Mouse (Mus musculus) hindbrain, embryonic 10.5 days (tissue): ENCODE data around the gene Atp2a1. TPM values are rescaled to one million over a fixed set of nuclear protein-coding genes. Genes with fewer than 3 reads are reported as not detected.
"Not testable (repeated sequence)": the region's sequence is repeated elsewhere in the genome, so short reads cannot be mapped to it uniquely, and the experiment has no call there.

Experiments
- DNase-seq: peaks from one replicate; pipeline ENCODE4 v3.0.0-alpha.2; 2017; ENCODE audit warnings: low spot score
- H3K27ac ChIP-seq: fragments of 300-500 bp; sonication (generic); 2 replicates; pipeline ENCODE4 v1.5.1; 2016; ENCODE audit warnings: mild to moderate bottlenecking, moderate library complexity
- H3K27me3 ChIP-seq: fragments of 300-500 bp; sonication (generic); 2 replicates; pipeline ENCODE4 v1.6.1; 2016; ENCODE audit warnings: mild to moderate bottlenecking; ENCODE audit not compliant: poor library complexity, insufficient read depth, severe bottlenecking
- H3K36me3 ChIP-seq: fragments of 300-500 bp; sonication (generic); 2 replicates; pipeline ENCODE4 v1.6.1; 2016; ENCODE audit warnings: mild to moderate bottlenecking, moderate library complexity
- H3K4me1 ChIP-seq: fragments of 300-500 bp; sonication (generic); replicated peaks from 2 replicates; pipeline ENCODE4 v1.6.1; 2016; ENCODE audit warnings: mild to moderate bottlenecking
- H3K4me3 ChIP-seq: fragments of 300-500 bp; sonication (generic); 2 replicates; pipeline ENCODE4 v1.5.1; 2016; ENCODE audit warnings: mild to moderate bottlenecking, moderate library complexity
- H3K9me3 ChIP-seq: fragments of 300-500 bp; sonication (generic); 2 replicates; pipeline ENCODE4 v1.6.1; 2016; ENCODE audit warnings: mild to moderate bottlenecking, moderate library complexity
- WGBS: fragments of 180-500 bp; shearing (Covaris S2); methylation state at CpG from one replicate; pipeline ENCODE4 v1.1.7; 2016; 5-methylcytosine and 5-hydroxymethylcytosine counted together
- polyA plus RNA-seq: library from polyadenylated mRNA; unstranded; fragments of >200 nt; fragmentation: Nextera tagmentation; extraction: Ambion mirVana; gene quantifications from 2 replicates; pipeline ENCODE4 v1.2.1, GENCODE M21; 2016

The Atp2a1 gene
- polyA plus RNA-seq, 1 experiment from 2014 or later, result 1.1 TPM

DNA sequence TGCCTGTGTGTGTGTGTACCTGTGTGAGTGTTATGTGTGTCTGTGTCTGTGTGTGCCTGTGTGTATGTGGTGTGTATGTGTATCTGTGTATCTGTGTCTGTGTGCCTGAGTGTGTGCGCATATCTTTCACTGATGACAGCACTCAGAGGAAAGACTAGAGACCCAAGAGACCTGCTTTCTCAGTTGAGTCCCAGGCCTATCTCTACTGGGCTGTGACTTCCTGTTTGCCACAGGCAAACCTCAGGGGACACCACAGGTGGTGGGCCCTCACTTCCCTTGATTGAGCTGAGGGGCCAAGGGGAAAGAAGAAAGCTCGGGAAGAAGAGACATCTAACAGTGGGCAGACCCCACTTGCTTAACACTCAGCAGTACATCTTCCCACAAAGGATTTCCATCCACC is 46.3 kb downstream of the Atp2a1 start:
- Histone ChIP-seq H3K4me3 (no peak overlapping the region), H3K36me3 (no peaks in the 10 kb centered on the region), H3K27me3 (peaks cover 7% of the 10 kb centered on the region; the same call in 1 of the 2 replicates), H3K9me3 (no peaks in the 10 kb centered on the region), H3K27ac (peak overlapping the region; percentile 6; the same call in 1 of the 2 replicates), H3K4me1 (peaks cover 17% of the 10 kb centered on the region)
- 51% methylated on average over 2 of the region's 2 CpGs for WGBS
- DNase-seq, result no peak

DNA sequence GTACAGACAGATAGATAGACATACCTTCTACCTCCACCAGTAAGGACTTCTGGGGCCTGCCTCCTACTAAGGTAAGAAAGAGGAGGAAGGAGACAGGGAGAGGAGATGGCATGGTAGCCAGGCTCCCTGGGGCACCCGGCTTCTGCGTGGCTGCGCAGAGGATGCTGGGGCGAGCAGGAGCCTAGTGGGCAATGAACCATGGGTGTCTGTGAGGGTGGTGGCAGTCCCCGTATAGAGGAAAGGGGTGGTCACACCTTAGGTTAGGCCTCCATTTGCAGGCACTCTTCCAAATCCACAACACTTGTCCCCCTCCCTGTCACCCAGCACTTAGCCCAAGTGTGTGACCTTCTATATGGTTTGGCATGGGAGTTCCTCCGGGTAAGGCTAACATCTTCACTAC is 48.2 kb downstream of the Atp2a1 start, which contains the start of gene Cd19:
Cd19 (minus strand) TSS at position 165 of the 400 bp plus-strand sequence.
- Histone ChIP-seq H3K27ac (no peak within 1 kb of the TSS), H3K4me1 (peaks cover 17% of the 10 kb centered on the region), H3K36me3 (no peaks in the 10 kb centered on the region), H3K4me3 (no peak within 1 kb of the TSS), H3K27me3 (peaks cover 7% of the 10 kb centered on the region; the same call in 1 of the 2 replicates), H3K9me3 (no peaks in the 10 kb centered on the region)
- DNase-seq, result no peak
- 89% methylated on average over 6 of the region's 6 CpGs for WGBS

DNA sequence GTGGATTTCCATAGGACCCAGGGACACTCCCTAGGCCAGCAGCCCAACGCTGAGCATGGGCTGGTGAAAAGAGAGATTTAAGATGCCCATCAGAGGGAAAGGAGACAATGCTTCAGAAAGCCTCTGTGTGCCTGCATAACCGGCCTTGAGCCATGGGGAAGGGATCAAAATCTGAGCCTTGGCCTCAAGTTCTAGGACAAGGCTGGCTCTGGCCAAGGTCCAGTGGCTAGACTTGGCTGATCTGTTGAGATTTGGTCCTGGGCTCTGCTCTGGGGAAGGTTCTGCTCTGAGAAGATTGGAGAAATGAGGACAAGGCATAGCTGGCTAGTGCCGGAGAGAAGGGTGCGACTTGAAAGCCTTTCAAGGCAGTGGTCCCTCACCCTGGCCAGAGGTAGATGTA is 51.8 kb downstream of the Atp2a1 start:
- no peak for DNase-seq
- Histone ChIP-seq H3K27me3 (peaks cover 7% of the 10 kb centered on the region; the same call in 1 of the 2 replicates), H3K27ac (no peak overlapping the region), H3K9me3 (no peaks in the 10 kb centered on the region), H3K4me3 (no peak overlapping the region), H3K36me3 (no peaks in the 10 kb centered on the region), H3K4me1 (no peaks in the 10 kb centered on the region)
- WGBS, result 88% methylated on average over 4 of the region's 4 CpGs

DNA sequence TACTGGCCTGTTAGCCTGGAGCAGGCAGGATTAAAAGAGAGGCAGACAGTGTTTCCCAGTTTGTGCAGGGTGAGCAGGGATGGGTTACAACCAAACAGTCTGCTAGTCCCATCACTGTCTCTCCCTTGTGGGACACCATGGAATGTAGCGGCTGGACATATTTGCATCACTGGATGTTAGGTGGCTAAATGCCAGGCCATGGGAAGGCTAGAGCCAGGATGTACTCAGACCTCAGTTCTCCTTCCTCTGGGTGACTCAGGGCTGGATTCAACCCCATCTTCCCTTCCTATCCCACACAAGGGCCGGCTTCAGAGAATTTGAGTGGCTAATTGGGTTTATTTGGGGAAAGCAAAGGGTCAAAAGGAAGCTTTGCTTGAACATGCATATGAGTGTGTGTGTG is 54.2 kb downstream of the Atp2a1 start:
- H3K27me3 ChIP-seq, result no peaks in the 10 kb centered on the region
- no peaks in the 10 kb centered on the region for H3K4me1 ChIP-seq
- no peak overlapping the region for H3K4me3 ChIP-seq
- DNase-seq, result no peak
- H3K9me3 ChIP-seq, result no peaks in the 10 kb centered on the region
- H3K27ac ChIP-seq, result no peak overlapping the region
- no peaks in the 10 kb centered on the region for H3K36me3 ChIP-seq
- WGBS, result 84% methylated on average over 2 of the region's 2 CpGs

DNA sequence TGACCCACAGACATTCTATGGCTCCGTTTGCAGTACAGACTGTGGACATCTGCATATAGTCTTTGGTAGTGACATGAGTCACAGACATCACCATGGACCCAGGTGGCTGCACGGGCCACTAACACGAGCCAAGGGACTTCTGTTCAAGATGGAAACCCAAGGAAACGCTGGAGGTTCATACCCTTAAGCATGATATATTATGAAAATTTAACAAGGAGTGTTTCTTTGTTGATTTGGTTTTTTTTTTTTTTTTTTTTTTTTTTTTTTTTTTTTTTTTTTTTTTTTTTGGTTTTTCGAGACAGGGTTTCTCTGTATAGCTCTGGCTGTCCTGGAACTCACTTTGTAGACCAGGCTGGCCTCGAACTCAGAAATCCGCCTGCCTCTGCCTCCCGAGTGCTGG is 60.4 kb downstream of the Atp2a1 start:
- H3K4me3 ChIP-seq, H3K9me3 ChIP-seq, H3K36me3 ChIP-seq, H3K27ac ChIP-seq, DNase-seq, H3K27me3 ChIP-seq, H3K4me1 ChIP-seq: not testable (repeated sequence)
- WGBS, result 74% methylated on average over 8 of the region's 8 CpGs

DNA sequence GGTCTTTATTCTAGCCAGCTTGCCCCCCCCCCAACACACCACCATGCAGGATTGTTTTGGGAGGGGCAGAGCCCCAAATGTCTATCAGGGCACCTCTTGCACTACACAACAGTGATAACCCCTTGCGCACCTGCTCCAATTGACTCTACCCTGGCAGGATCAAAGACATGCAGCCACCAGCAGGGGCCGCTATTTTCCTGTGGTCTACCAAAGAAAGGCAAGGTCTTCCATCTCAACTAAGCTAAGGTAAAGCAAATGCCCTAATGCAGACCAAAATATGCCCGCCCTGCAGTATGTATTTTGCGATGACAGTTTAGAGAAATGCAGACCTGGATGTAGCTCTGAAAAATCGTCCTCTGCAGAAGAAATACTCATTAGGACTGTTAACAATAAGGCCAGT is 63.4 kb downstream of the Atp2a1 start:
- H3K4me1 ChIP-seq, result peaks cover 15% of the 10 kb centered on the region
- no peak overlapping the region for H3K4me3 ChIP-seq
- WGBS, result 13% methylated on average over 5 of the region's 5 CpGs
- DNase-seq, result peak; percentile 83
- no peaks in the 10 kb centered on the region for H3K9me3 ChIP-seq
- H3K36me3 ChIP-seq, result no peaks in the 10 kb centered on the region
- H3K27ac ChIP-seq, result no peak overlapping the region
- no peaks in the 10 kb centered on the region for H3K27me3 ChIP-seq

DNA sequence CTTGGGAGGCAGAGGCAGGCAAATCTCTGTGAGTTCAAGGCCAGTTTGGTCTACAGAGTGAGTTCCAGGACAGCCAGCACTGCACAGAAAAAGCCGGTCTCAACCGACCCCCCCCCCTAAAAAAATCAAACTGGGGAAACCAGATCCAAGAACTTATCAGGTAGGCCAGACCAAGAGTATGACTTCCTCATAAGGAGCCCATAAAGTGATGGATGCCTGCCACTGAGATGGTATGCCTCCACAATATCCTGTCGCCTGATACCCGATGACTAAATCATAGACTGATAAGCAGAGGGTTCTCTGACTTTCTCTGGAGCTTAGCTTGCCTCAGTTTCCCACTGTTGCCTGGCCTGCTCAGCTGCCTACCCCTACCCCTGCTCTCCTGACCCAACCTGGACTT is 65.1 kb downstream of the Atp2a1 start:
- WGBS, result 98% methylated on average over 4 of the region's 4 CpGs
- Histone ChIP-seq H3K9me3 (no peaks in the 10 kb centered on the region), H3K27me3 (no peaks in the 10 kb centered on the region), H3K27ac (no peak overlapping the region), H3K4me1 (peaks cover 15% of the 10 kb centered on the region), H3K36me3 (no peaks in the 10 kb centered on the region), H3K4me3 (no peak overlapping the region)
- DNase-seq, result no peak

DNA sequence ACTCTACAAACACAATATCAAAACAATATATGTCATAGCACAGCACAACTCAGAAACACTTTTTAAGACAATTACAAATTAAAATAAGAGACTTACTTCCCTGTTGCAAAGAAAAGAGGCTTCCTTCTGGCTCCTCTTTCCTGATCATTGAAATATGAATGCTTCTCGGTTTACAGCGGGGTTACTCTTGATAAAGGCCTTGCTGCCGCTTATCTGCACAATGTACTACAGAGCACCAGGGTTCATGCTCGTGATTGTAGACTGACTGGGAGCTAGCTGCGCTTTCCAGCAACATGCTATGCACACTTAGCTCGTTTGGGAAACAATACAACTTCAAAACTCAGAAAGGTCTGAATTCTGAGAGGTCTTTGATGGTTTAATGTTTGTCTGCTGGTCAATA is 65.7 kb downstream of the Atp2a1 start:
- no peaks in the 10 kb centered on the region for H3K9me3 ChIP-seq
- DNase-seq, result no peak
- peak overlapping the region; percentile 94 for H3K4me3 ChIP-seq
- peak overlapping the region; percentile 53; the same call in 1 of the 2 replicates for H3K27ac ChIP-seq
- peaks cover 15% of the 10 kb centered on the region for H3K4me1 ChIP-seq
- H3K27me3 ChIP-seq, result no peaks in the 10 kb centered on the region
- WGBS, result 55% methylated on average over 6 of the region's 6 CpGs
- H3K36me3 ChIP-seq, result no peaks in the 10 kb centered on the region

DNA sequence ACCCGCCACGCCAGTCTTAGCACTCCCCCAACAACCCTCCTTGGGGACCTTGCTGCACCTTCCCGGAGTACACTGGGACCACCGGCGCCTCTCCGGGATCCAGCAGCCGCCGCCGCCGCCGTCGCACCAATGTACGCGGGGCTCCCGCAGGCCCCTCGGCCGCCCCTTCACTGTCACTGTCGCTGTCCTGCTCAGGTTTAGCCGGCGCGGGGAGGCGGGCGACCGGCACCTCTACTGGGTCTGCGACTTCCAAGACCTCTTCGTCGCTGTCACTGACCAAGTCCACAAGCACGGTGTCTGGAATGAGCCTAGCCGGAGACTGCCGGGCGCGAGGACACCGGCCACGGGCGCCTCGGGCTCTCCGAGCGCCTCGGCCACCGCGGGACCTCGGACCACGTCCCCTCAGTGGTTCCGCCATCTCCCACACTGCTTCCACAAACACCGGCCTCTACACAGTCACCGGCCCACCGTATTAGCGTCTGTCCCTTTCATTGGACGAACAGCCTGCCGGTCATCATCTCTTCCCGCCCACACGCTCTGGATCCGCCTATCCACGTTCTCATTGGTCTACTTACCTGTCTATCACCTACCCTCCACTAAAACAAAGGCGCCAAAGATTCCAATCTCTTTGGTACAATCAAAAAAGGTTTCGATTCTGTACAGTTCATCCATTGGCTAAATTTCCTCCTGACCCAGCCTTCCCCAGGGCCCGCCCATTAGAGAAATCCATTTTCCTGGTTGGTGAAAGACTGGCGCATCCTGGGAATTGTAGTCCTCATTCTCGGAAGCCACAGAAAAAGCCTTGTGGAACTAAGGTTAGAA is 66.4 kb downstream of the Atp2a1 start, which contains the start of gene Nfatc2ip:
Nfatc2ip (minus strand) TSS at position 440 of the 822 bp plus-strand sequence.
- Histone ChIP-seq H3K27ac (peak within 1 kb of the TSS; percentile 78), H3K4me3 (peak within 1 kb of the TSS; percentile 94)
- under 1% methylated on average over 59 of the region's 59 CpGs for WGBS

More for the DNA sequence above, 66.4 kb downstream of the Atp2a1 start, which contains the start of gene Nfatc2ip:
- DNase-seq, result peak; percentile 94
- Histone ChIP-seq H3K27me3 (no peaks in the 10 kb centered on the region), H3K9me3 (no peaks in the 10 kb centered on the region), H3K4me1 (peaks cover 15% of the 10 kb centered on the region), H3K36me3 (peaks cover 4% of the 10 kb centered on the region)

Other genes starting within 250 kb of the Atp2a1 start
- gene Sbk1, start 190.5 kb downstream of the Atp2a1 start, polyA plus RNA-seq, result 100 and 180 TPM in 2 replicates
- 3.5 and 3.9 TPM in 2 replicates for gene Lat, start 93.5 kb downstream of the Atp2a1 start, polyA plus RNA-seq
- gene Spns1, start 85.7 kb downstream of the Atp2a1 start, polyA plus RNA-seq, result 66.8 and 68.6 TPM in 2 replicates
- gene Nfatc2ip, start 66.4 kb downstream of the Atp2a1 start, polyA plus RNA-seq, result 3.1 and 3.7 TPM in 2 replicates
- gene Cd19, start 48.2 kb downstream of the Atp2a1 start, polyA plus RNA-seq, result not detected in 2 replicates
- 28.7 and 28.8 TPM in 2 replicates for gene Rabep2, start 34.3 kb downstream of the Atp2a1 start, polyA plus RNA-seq
- gene Sh2b1, start 12.3 kb upstream of the Atp2a1 start, polyA plus RNA-seq, result 54.4 and 61.0 TPM in 2 replicates
- 156 and 169 TPM in 2 replicates for gene Tufm, start 24.3 kb upstream of the Atp2a1 start, polyA plus RNA-seq
- 53.4 and 66.8 TPM in 2 replicates for gene Atxn2l, start 40.3 kb upstream of the Atp2a1 start, polyA plus RNA-seq
- 185 and 213 TPM in 2 replicates for gene Eif3c, start 103.3 kb upstream of the Atp2a1 start, polyA plus RNA-seq
- 0.47 TPM in 2 replicates for gene Apobr, start 121.8 kb upstream of the Atp2a1 start, polyA plus RNA-seq
- 27.3 and 29.9 TPM in 2 replicates for gene Cln3, start 122.7 kb upstream of the Atp2a1 start, polyA plus RNA-seq
- gene Il27, start 131.8 kb upstream of the Atp2a1 start, polyA plus RNA-seq, result not detected in 2 replicates
- 1.4 and 2.7 TPM in 2 replicates for gene Nupr1, start 167.8 kb upstream of the Atp2a1 start, polyA plus RNA-seq
- gene Sgf29, start 186.2 kb upstream of the Atp2a1 start, polyA plus RNA-seq, result 57.6 and 62.7 TPM in 2 replicates
- 0.19 and 0.30 TPM in 2 replicates for gene Sult1a1, start 213.3 kb upstream of the Atp2a1 start, polyA plus RNA-seq
- 208 and 212 TPM in 2 replicates for gene Bola2, start 232.3 kb upstream of the Atp2a1 start, polyA plus RNA-seq
- gene Slx1b, start 232.7 kb upstream of the Atp2a1 start, polyA plus RNA-seq, result 15.3 and 16.6 TPM in 2 replicates
- 49.2 and 59.5 TPM in 2 replicates for gene Coro1a, start 244.7 kb upstream of the Atp2a1 start, polyA plus RNA-seq